Mouse (Mus musculus) regulatory T cell (primary cell): ENCODE data around the gene Fads1.
"Not testable (repeated sequence)": the region's sequence is repeated elsewhere in the genome, so short reads cannot be mapped to it uniquely, and the experiment has no call there.

Source experiments
- in situ Hi-C: fragments of 300-600 bp; cut with MboI, MseI; formaldehyde crosslinking; loops from one replicate; pipeline ENCODE4 v1.15.1; 2025; ENCODE audit warnings: high pct_unique_total_duplicates

Fads1 gene

DNA sequence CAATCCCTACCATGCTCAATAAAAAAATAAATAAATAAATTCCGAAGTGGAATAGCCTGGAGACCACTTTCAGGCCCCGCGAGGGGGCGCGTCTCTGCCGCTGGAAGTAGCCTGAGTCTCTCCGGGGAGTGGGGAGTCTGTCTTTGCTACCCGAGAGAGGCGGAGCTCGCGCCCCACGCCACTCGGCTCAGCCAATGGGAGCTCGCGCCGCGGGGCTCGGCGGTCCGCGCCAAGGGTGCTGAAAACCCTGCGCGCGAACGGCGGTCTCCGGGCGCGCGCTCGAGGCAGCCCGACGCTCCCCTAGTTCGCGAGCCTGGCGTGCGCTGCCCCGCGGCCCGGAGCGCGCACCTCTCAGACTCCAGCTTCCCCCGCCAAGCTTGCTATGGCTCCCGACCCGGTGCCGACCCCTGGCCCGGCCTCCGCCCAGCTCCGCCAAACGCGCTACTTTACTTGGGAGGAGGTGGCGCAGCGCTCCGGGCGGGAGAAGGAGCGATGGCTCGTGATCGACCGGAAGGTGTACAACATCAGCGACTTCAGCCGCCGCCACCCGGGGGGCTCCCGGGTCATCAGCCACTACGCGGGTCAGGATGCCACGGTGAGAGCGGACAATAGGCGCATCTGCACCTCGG lies at the start of gene Fads1:
Gene Fads1, plus strand, starts transcription at position 219 of the 629 bp plus-strand sequence.
- in situ Hi-C loops: loop anchor here (25.0 kb wide), 1 partner anchor 1780 kb away; the partner anchor contains the start of gene Osbp

DNA sequence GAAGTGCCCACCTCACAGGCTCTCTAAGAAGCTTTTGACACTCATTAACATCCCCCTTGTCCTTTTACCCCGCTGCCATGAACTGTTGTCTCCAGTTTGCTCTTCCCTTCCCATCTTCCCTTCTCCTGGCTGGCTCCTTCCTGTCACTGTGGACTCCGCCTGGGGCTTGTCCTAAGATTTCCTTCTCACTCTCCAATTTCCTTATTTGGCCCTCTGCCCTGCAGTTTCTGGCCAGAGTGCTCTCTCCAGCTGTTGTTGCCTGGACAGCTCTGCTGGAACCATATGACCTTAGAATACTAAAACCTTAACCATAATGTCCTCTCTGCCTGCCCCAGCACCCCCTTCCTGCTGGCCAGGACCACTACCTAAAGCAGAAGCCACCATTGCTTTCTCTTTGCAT lies 48.0 kb upstream of the Fads1 start:
- in situ Hi-C loops: no loop called here

DNA sequence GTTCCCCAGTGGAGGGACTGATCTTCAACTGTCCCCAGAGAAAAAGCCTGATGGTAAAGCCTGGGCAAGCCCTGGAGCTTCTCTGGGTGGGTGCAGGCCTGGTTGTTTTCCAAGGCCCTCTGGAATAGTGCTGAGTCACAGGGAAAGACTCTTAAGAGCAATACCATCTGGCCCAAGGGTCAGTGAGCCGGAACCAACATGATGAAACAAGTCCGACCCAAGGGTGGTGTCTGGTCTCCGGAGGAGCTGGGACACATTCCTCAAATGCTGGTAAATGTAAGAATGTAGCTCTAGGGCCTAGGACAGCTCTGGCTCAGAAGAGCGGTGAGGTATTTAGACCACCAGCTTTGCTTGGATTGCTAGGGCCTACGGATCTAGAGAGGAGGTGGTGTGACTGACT lies 45.3 kb upstream of the Fads1 start:
- in situ Hi-C loops: no loop called here

DNA sequence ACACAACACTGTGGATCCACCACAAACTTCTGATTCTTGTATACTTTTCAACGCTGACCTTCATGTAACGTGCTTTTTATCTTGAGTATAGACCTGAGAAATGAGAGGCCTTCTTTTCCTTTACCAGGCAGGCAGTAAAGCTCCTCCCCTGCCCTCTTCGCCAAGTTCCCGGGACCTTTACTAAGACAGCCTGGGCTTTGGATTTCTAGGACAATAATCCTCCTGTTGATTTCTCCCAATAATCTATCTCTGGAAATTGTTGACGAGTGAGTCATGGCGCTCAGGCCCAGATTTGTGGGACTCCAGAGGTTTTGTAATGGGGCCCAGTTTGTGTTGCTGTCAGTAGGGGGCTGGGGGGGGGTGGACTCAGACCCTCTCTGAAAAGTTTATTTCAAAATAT lies 43.0 kb upstream of the Fads1 start:
- in situ Hi-C loops: no loop called here

DNA sequence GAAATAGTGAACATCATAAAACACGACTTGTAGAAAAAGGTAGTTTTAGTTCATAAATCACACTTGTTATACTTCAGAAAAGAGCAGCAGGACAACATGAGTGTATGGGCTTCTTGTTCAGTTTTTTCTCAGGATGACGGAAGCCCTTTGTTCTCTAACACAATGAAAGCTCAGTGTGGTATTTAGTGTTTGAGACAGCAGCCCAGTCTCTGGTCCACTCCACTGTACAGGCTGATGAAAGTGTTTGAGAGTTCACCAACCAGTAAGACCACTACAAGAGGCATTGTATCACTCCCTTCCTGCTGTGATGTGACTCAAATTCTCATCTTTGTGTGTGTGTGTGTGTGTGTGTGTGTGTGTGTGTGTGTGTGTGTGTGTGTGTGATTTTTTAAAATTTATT lies 39.0 kb upstream of the Fads1 start:
- in situ Hi-C loops: no loop called here

DNA sequence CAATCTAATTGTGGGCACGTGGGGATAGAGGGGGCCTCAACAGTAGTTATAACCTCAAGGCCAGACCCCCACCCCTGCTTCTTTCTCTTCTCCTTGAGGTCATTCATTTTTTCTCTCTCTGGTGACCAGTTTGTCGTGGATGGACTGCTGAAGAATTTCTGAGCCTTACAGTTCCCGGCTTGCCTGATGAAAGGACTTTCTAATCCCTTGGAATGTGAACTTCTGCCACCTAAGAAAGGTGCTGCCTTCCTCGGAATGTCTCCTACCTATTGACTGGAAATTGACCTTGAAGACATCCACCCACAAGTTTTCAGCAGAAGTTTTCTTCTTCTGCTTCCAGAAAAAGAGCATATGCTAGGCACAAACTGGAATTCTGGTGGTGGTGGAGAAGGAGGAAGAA lies 38.2 kb upstream of the Fads1 start:
- in situ Hi-C loops: no loop called here

DNA sequence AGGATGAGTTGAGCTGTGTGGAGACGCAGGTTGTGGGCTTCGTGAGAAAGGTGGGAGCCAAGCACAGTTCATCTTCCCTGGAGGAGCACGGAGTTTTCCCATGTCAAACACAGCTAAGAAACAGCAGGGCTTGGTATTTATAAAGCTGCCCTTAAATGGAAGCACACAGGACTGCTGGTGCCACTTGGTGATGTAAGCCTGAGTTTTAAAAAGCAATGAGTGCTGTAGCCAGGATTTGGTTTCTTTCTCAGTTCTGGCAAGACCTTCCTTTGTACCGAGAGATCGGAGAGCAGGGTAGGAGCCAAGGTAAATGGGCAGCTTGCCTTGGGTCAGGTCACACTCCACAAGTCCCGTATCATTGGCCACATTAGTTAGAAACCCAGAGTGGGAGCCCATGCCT lies 34.1 kb upstream of the Fads1 start:
- in situ Hi-C loops: no loop called here

DNA sequence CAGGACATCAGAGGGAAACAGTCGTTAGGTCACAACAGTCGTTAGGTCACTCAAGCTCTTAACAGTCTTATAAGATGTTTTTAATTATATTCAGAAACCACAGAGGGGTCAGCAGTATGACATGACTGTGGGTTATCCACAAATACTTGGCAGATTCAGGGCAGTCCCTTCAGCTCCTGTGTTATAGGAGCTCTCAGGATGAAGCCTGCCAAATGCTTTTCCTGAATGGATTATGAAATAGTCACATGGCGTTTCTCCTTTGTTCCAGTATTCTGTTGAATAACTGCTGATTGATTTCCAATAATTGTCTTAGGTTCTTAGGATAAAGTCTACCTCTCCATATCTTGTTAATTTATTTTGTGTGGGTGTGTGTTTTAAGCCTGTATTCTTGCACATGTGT lies 33.5 kb upstream of the Fads1 start:
- in situ Hi-C loops: no loop called here

DNA sequence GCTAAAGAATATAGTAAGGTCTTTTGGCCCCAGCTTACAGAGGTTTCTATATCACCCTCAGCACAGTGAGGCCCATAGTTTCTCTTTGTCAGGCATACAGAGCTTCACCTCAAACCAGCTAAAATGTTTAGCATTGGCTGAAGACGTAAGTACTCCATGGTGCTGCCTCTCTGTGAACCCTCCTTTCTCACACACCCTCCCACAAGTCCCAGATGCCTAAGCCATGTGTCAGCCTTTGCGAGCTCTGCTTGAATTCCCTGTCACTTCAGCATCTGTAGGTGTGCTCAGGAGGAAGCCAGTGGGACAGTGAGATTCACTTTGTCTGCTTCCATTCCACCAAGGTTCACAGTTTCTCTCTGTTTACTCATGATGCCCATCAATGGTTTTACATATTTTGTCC lies 25.0 kb upstream of the Fads1 start:
- in situ Hi-C loops: no loop called here

DNA sequence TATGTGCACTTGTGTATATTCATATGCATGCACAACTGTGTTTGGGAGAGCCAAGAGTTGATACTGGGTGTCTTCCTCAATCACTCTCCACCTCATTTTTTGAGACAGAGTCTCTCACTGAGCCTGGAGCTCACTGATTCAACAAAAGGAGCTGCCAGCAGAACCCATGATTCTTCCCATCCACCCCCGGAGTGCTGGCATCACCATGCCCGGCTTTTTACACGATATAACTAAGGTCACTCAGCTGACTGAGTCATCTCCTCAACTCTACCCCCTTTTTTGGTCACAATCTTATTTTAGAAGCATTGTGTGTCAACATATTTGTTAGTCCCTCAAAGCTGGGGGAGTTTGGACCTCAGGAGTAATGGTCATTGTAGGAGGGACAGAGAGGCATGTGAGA lies 18.8 kb upstream of the Fads1 start:
- in situ Hi-C loops: no loop called here

DNA sequence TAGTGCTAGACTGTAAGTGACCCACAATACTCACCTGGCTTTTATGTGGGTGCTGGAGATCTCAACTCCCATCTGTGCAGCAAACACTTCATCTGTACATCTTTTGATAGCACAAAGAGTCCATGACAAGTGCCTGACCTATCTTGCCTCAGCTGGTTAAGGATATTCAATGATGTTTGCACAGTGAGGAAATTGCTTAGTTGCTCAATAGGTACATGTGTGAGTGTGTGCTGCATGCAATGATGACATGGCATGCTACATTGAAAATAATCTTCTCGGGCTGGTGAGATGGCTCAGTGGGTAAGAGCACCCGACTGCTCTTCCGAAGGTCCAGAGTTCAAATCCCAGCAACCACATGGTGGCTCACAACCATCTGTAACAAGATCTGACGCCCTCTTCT lies 16.8 kb upstream of the Fads1 start:
- in situ Hi-C loops: not testable (repeated sequence)

DNA sequence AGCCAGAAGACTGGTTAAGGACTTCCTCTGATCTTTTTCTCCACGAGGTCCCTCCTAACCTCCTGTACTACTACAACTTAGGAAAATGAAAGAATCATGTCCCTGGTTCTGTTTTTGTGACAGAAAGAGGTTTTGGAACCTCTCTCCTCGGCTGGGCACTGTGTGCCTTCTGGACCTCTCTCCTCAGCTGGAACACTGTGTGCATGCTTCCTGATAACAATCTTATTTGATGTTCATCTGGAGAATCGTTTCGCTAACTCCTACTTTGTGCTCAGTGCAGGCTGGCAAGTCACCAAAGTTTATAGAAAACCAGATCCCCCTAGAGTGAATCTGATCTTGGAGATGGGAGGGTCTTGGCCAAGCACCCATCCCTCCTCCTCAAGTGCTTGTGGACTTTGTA lies 15.6 kb upstream of the Fads1 start:
- in situ Hi-C loops: no loop called here

DNA sequence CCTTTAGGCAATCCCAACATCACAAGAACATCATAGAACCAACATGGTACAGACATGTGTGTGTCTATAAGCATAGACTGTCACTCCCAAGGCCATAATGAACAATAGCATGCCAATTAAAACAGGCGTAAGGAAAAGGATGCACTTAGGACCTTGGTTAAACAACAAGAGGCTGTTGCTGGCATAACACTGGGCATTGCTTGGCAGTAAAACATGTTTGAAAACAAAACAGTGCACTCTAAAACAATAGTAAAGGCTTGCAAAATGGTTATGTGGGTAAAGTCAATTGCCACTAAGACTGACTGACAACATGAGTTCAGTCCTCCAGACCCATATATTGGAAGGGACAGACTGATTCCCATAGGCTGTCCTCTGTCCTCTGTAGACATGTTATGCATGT lies 14.7 kb upstream of the Fads1 start:
- in situ Hi-C loops: no loop called here

DNA sequence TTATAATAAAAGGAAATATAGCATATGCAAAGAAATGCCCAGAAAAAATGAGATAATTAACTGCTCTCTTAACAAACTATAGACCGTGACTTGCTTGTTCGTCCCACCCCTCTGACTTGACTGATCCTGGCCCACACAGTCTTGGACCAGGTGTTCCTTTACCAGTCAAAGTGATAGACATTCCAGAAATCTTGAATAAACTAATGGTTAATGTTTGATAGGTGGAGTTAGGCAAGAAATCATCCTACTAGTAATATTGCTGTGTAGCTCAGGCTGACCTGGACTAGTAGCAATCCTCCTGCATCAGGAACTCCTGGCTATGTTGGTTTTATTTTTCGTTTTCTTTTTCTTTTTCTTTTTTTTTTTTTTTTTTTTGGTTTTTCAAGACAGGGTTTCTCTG lies 14.2 kb upstream of the Fads1 start:
- in situ Hi-C loops: no loop called here

DNA sequence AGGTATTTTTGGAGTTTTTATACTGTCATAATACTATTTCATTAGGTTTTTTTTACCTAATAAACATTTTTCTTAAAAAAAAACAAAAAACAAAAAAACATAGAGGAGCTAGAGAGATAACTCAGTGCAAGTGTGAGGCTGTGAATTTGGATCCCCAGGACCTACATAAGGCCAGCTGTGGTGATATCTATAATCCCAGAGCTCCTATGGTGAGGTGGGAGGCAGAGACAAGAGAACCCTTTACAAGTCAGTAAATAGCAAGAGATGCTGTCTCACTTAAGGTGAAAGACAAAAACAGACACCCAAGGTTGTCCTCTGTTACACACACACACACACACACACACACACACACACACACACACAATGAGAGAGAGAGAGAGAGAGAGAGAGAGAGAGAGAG lies 13.5 kb upstream of the Fads1 start:
- in situ Hi-C loops: no loop called here

DNA sequence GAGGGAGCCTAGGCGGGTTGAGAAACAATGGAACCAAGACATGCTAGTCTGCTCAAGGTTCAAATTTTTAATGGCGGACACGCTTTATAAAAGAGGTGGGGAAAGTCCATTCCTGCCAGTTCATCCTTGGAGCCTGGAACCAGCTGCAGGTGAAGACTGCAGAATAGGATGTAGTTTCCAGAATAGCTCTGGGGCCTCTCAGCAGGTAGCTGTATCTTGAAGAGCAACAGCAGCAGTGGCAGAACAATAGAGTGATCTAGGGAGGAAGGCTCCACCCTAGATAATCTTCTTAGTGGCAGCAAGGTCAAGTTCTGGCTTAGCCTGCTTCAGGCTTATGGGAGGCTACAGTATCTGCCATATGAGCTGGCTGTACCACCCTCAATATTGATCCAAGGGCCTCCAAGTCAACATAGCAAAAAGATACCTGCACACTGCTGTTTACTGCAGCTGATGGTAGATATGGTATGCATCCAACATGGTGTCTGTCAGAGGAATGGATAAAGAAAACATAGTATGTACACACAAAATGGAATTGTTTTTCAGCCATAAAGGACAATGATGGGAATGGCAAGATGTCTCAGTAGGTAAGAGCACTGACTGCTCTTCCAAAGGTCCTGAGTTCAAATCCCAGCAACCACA lies 12.9 kb upstream of the Fads1 start:
- in situ Hi-C loops: not testable (repeated sequence)

DNA sequence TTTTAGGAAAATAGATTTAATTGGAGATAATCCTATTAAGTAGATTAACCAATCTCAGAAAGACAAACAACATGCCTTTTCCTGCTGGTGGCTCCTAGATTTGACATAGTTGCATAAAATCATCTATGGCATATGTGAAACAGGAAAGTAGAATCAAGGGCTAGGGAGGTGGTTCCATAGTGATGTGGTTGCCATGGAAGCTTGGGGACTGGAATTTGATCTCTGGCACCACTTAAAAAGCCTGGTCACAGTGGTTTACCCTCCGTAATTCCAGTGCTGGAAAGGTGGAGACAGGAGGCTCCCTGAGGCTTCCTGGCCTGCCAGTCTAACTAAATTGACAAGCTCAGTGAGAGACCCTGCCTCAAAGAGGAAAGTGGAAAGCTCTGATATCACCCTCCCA lies 12.2 kb upstream of the Fads1 start:
- in situ Hi-C loops: no loop called here

DNA sequence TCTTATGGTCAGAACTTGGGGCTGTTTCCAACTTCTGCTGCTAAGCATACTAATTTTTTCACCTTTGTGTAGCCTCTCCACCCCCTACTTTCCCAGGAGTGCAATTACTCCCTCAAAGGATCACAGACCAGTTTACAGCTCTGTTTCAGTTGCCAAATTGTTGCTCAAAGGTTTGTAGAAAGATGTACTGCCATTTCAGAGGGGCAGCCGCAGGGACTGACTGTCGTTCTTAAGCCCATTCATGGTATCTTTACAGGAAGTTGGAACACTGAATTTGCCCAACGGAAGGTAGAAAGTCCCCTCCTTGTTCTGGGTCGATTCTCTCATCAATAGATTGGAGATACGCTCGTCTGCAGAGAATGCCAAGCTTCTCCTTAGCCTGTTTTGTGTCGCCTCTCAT lies 11.3 kb upstream of the Fads1 start:
- in situ Hi-C loops: no loop called here

DNA sequence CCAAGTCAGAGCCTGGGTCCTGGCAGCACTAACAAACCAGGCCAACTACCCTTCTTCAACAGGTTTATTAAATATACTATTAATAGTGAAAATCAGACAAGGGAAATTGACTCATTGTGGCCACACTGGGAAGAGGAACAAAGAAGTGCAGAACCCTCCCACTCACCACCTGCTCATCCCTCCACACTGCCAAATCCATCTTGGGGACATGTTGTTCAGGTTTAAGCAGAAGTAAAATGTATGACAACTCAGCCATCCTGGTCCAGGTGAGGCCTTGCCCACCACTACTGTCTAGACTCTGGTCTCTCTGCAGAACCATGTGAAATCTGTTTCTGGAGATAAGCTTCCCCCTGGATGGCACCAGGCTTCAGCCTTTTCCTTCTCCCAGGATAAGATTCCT lies 10.8 kb upstream of the Fads1 start:
- in situ Hi-C loops: no loop called here

DNA sequence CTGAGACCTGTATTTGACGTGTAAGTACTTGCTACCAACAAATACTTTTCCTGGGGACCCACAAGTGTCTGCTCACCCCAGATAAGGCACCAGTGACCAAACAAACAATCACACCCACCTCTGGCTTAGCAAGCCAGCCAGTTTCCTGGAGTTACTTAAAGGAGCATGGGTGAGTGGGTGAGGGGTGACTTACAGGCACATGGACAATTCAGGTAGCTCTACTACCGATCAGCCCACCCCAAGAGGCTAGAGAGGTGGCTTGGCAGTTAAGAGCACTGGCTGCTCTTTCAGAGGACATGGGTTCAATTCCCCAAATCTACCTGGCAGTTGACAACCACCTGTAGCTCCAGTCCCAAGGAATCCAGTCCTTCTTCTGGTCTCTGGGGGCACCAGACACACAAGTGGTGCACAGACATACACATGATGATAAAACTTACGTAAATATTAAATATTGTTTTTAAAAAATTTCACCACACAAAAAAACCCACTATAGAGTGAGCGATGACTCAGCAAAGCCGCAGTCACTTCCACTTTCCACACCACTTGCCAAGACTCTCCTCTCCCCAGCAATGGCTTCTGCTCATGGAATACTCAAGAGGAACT lies 9.5 kb upstream of the Fads1 start:
- in situ Hi-C loops: no loop called here

DNA sequence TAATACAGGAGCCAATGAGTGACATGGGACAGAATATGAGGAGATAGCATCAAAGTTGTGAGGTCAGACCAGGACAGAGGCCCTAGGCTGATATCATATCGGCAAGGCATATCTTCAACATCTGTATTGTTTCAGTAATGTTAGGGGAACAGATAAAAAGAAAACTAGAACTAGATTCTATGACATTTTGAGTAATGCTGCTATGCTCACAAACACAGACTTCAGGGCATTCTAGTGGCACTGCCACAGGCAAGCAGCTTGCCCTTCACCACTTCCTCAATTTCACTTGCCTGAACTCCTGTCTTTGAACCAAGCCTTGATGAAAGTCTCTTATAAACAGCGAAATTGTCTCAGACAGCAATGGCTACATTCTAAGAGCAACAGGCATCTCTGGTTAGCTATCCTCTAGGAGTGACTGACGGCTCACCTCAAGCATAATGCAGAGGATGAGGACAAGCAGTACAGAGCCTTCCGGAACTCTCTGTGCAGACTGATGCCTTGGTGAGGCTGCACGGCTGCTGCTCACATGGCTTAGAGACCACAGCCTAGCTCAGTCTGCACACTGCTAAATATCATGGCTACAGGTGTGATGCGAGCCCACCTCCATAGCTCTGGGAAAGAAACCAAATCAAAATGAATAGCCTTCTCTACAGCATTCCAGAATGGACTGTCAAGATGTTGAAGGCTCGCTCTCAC lies 8.7 kb upstream of the Fads1 start:
- in situ Hi-C loops: no loop called here

DNA sequence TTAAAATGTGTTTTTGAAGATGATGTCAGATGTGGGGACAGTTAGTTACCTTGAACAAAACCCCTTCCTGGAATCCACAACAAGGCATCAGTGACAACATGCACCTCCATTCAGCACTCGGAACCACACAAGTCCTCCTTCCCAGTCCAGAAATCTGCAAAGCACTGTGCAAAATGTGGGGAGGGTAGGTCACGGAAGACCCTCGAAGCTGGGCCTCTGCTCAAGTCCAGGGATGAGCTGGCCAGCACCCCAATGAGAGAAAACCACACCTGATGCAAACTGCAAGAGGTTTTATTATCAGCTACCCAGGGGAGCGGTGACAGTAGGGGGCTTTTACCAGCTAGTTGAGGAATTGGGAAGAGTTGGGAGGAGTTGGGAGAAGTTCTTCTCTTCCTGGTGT lies 7.7 kb upstream of the Fads1 start:
- in situ Hi-C loops: loop anchor here (25.0 kb wide), 1 partner anchor 1787 kb away; the partner anchor contains the start of gene Osbp

DNA sequence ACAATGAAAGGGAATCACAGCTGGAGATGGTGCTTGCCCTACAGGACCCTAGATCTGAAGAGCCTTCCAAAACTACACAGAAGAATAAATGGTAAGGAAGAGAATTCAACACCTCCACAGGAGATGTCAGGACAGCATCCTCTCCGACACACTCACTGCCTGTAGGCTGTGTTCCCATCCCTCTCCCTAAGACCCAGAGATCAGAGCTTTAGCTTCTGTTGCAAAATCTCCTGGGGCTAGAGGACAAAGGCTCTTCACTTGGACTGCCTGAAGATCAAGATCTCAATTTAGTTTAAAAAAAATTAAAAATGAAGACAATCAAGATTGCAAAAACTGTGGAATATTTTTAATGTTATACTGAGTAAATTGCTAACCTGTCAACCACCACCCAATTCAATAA lies 6.2 kb upstream of the Fads1 start:
- in situ Hi-C loops: loop anchor here (25.0 kb wide), 1 partner anchor 1786 kb away; the partner anchor contains the start of gene Osbp
